Mouse (Mus musculus): ENCODE results near the gene Evi2. TPM values are rescaled to one million over a fixed set of nuclear protein-coding genes. Genes with fewer than 3 reads are reported as not detected.

Evi2 gene
- polyA plus RNA-seq, 1 experiment = not detected

DNA sequence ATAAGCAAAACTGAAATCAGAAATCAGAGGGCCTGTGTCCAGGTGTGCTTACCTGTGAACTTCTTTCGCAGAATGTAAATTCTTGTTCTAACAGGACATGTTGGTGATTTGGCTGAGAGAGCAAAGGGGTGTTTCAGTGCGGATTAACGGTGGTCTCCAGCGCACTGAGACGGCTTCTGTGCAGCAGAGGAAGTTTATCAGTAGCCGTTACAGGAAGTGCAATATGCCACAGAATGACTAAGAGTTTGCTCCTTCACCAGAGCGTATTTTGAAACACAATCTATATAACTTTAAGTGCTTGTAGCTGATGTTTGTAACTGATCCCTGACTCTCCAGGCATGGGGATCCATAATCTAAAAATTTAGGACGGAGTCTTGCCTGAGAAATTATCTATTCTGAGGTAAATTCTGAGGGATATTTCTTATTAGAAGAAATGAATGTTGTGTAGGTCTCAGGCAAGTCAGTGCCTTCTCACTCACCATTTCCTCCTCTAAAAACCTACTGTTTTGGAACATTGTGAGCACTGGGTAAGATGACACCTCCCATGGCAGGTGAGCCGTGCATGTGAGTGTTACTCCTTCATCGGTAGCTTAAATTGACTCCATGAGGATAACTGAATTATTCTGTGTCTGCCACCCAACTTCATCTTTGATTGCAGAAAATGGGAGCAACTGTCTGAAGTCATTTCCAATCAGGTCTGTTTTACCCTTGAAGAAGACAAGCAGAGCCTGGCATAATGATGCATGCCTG is 6.7 kb downstream of the Evi2 start, which contains the start of gene Evi2b:
Gene Evi2b, minus strand, starts transcription at position 203 of the 750 bp plus-strand sequence.
- H3K36me3 ChIP-seq (ENCODE audit: control insufficient read depth, insufficient read depth, low read length, poor library complexity, severe bottlenecking) = no peaks in the 10 kb centered on the region
- H3K4me1 ChIP-seq (ENCODE audit: control insufficient read depth, insufficient read depth, low read length) = no peaks in the 10 kb centered on the region
- no peaks in the 10 kb centered on the region for H3K27me3 ChIP-seq (ENCODE audit: control insufficient read depth, insufficient read depth, low read length, poor library complexity, severe bottlenecking)
- TF ChIP-seq POLR2A (IDR thresholded peaks at IDR 0.05; ENCODE audit: insufficient read depth, low read length) (no peak), EP300 (IDR thresholded peaks at IDR 0.05; ENCODE audit: insufficient read depth, low read depth, low read length) (no peak), CTCF (IDR thresholded peaks at IDR 0.05; ENCODE audit: low read depth, low read length) (no peak)
- no peak within 1 kb of the TSS for H3K4me3 ChIP-seq (ENCODE audit: low read depth, low read length)
- H3K9ac ChIP-seq (ENCODE audit: low read depth, poor library complexity, severe bottlenecking) = no peak within 1 kb of the TSS
- no peaks in the 10 kb centered on the region for H3K9me3 ChIP-seq (replicated peaks; ENCODE audit: control insufficient read depth, insufficient read depth, low read length, poor library complexity, severe bottlenecking)
- H3K27ac ChIP-seq (ENCODE audit: insufficient read depth, low read length) = no peak within 1 kb of the TSS

DNA sequence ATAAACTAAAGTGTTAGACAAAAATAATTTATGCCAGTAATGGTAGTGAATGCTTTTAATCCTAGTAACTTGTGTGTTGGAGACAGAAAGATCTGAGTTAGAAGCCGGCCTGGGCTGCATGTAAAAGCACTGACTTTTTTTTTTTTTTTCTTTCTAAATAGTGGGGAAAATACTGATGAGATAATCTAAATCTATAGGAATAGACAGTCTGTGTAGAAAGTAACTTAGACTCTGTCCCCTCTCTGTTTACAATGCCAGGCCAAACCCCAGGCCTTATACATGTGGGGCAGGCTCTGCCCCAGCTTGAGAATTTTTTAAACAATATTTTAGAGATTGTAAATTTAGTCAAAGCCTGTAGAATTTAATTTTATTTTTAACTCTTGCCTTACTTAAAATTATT is 7.4 kb downstream of the Evi2 start:
- Histone ChIP-seq H3K9me3 (replicated peaks; ENCODE audit: control insufficient read depth, insufficient read depth, low read length, poor library complexity, severe bottlenecking) (no peaks in the 10 kb centered on the region), H3K4me3 (ENCODE audit: low read depth, low read length) (no peak overlapping the region), H3K27me3 (ENCODE audit: control insufficient read depth, insufficient read depth, low read length, poor library complexity, severe bottlenecking) (no peaks in the 10 kb centered on the region), H3K9ac (ENCODE audit: low read depth, poor library complexity, severe bottlenecking) (no peak overlapping the region), H3K27ac (ENCODE audit: insufficient read depth, low read length) (no peak overlapping the region), H3K36me3 (ENCODE audit: control insufficient read depth, insufficient read depth, low read length, poor library complexity, severe bottlenecking) (no peaks in the 10 kb centered on the region), H3K4me1 (ENCODE audit: control insufficient read depth, insufficient read depth, low read length) (no peaks in the 10 kb centered on the region)
- TF ChIP-seq POLR2A (IDR thresholded peaks at IDR 0.05; ENCODE audit: insufficient read depth, low read length) = no peak
- TF ChIP-seq EP300 (IDR thresholded peaks at IDR 0.05; ENCODE audit: insufficient read depth, low read depth, low read length) = no peak
- no peak for TF ChIP-seq CTCF (IDR thresholded peaks at IDR 0.05; ENCODE audit: low read depth, low read length)

DNA sequence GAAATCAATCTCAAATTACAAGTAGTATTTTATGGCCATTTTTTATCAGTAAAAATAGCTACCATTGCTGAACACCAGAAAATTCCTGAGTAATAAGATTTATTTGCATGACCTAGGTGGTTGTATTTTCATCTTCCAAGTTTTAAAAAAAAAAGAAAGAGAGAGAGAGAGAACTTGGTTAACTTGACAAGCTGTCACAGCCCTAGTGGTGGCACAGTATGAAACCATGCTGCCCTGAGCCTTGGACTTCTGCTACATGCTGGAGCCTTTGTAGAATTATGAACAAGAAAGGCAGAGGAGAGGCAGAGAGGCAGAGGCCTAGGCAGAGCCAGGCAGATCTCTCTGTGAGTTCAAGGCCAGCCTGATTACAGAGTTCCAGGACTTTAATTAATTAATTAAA is 8.5 kb downstream of the Evi2 start:
- Histone ChIP-seq H3K36me3 (ENCODE audit: control insufficient read depth, insufficient read depth, low read length, poor library complexity, severe bottlenecking) (no peaks in the 10 kb centered on the region), H3K4me1 (ENCODE audit: control insufficient read depth, insufficient read depth, low read length) (no peaks in the 10 kb centered on the region), H3K27ac (ENCODE audit: insufficient read depth, low read length) (no peak overlapping the region), H3K4me3 (ENCODE audit: low read depth, low read length) (no peak overlapping the region), H3K27me3 (ENCODE audit: control insufficient read depth, insufficient read depth, low read length, poor library complexity, severe bottlenecking) (no peaks in the 10 kb centered on the region), H3K9me3 (replicated peaks; ENCODE audit: control insufficient read depth, insufficient read depth, low read length, poor library complexity, severe bottlenecking) (no peaks in the 10 kb centered on the region), H3K9ac (ENCODE audit: low read depth, poor library complexity, severe bottlenecking) (no peak overlapping the region)
- TF ChIP-seq EP300 (IDR thresholded peaks at IDR 0.05; ENCODE audit: insufficient read depth, low read depth, low read length) = no peak
- no peak for TF ChIP-seq POLR2A (IDR thresholded peaks at IDR 0.05; ENCODE audit: insufficient read depth, low read length)
- TF ChIP-seq CTCF (IDR thresholded peaks at IDR 0.05; ENCODE audit: low read depth, low read length) = no peak

DNA sequence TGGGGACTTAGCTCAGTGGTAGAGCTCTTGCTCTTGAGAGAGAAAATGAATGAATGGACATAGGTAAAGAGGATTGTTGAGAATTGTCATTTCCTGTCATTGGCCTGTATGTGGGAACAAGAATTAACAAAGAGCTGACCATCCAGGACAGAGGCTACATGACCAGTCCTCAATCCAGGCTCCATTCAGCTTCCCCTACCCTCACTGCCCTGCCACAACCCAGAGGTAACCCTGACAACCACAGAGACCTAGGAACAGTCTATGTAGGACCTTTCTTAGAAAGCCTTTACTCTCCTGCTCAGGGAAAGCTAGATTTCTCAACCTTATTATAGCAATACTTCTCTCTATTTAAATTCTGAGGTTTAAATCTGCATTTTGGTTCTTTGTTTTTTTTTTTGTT is 9.6 kb downstream of the Evi2 start:
- Histone ChIP-seq H3K4me3 (ENCODE audit: low read depth, low read length) (no peak overlapping the region), H3K27me3 (ENCODE audit: control insufficient read depth, insufficient read depth, low read length, poor library complexity, severe bottlenecking) (no peaks in the 10 kb centered on the region), H3K36me3 (ENCODE audit: control insufficient read depth, insufficient read depth, low read length, poor library complexity, severe bottlenecking) (no peaks in the 10 kb centered on the region), H3K4me1 (ENCODE audit: control insufficient read depth, insufficient read depth, low read length) (no peaks in the 10 kb centered on the region), H3K9me3 (replicated peaks; ENCODE audit: control insufficient read depth, insufficient read depth, low read length, poor library complexity, severe bottlenecking) (no peaks in the 10 kb centered on the region), H3K27ac (ENCODE audit: insufficient read depth, low read length) (no peak overlapping the region), H3K9ac (ENCODE audit: low read depth, poor library complexity, severe bottlenecking) (no peak overlapping the region)
- TF ChIP-seq CTCF (IDR thresholded peaks at IDR 0.05; ENCODE audit: low read depth, low read length) (no peak), POLR2A (IDR thresholded peaks at IDR 0.05; ENCODE audit: insufficient read depth, low read length) (no peak), EP300 (IDR thresholded peaks at IDR 0.05; ENCODE audit: insufficient read depth, low read depth, low read length) (no peak)

DNA sequence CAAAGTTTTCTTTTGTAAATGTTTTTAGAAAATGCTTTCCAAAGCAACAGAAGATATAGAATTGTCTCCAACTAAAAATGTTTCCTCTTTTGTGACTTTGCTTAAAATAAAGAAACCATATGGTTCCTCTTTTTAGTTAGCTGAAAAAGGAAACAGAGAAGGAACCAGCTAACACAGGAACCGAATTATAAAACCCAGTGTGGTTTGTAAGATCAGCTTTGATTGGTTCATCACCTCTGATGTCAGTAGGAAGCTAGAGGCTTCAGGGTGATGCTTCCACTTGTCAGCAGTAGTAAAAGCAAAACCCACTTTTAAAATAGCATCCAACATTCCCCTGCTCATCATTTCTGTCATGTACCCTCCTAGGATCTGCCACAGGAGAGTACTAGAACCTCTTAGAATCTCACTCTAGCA is 10.5 kb downstream of the Evi2 start:
- TF ChIP-seq POLR2A (IDR thresholded peaks at IDR 0.05; ENCODE audit: insufficient read depth, low read length) (no peak), EP300 (IDR thresholded peaks at IDR 0.05; ENCODE audit: insufficient read depth, low read depth, low read length) (no peak), CTCF (IDR thresholded peaks at IDR 0.05; ENCODE audit: low read depth, low read length) (no peak)
- H3K9me3 ChIP-seq (replicated peaks; ENCODE audit: control insufficient read depth, insufficient read depth, low read length, poor library complexity, severe bottlenecking) = no peaks in the 10 kb centered on the region
- H3K9ac ChIP-seq (ENCODE audit: low read depth, poor library complexity, severe bottlenecking) = no peak overlapping the region

DNA sequence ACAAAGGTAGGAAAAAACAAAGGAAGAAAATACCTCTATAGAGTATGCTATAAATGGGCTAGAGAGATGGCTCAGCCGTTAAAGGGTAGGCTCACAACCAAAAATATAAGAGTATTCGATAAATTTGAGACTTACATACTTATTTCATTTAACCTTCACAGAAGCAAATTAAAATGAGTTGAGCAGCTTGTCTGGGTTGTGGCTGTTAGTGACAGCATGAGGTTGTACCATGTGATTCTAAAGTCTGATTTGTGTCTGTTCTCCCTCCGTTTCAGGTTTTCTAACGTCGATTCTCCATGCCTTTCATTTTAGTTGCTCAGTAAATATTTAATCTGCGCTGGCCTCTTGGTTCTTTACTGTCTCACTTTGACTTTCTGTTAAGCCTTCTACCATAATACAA is 11.1 kb downstream of the Evi2 start:
- no peaks in the 10 kb centered on the region for H3K36me3 ChIP-seq (ENCODE audit: control insufficient read depth, insufficient read depth, low read length, poor library complexity, severe bottlenecking)
- no peak overlapping the region for H3K27ac ChIP-seq (ENCODE audit: insufficient read depth, low read length)
- no peak for TF ChIP-seq EP300 (IDR thresholded peaks at IDR 0.05; ENCODE audit: insufficient read depth, low read depth, low read length)
- TF ChIP-seq POLR2A (IDR thresholded peaks at IDR 0.05; ENCODE audit: insufficient read depth, low read length) = no peak
- TF ChIP-seq CTCF (IDR thresholded peaks at IDR 0.05; ENCODE audit: low read depth, low read length) = no peak
- no peaks in the 10 kb centered on the region for H3K4me1 ChIP-seq (ENCODE audit: control insufficient read depth, insufficient read depth, low read length)
- no peak overlapping the region for H3K4me3 ChIP-seq (ENCODE audit: low read depth, low read length)
- H3K27me3 ChIP-seq (ENCODE audit: control insufficient read depth, insufficient read depth, low read length, poor library complexity, severe bottlenecking) = no peaks in the 10 kb centered on the region
- H3K9me3 ChIP-seq (replicated peaks; ENCODE audit: control insufficient read depth, insufficient read depth, low read length, poor library complexity, severe bottlenecking) = no peaks in the 10 kb centered on the region
- no peak overlapping the region for H3K9ac ChIP-seq (ENCODE audit: low read depth, poor library complexity, severe bottlenecking)

More for the DNA sequence above, 10.5 kb downstream of the Evi2 start:
- Histone ChIP-seq H3K4me3 (ENCODE audit: low read depth, low read length) (no peak overlapping the region), H3K36me3 (ENCODE audit: control insufficient read depth, insufficient read depth, low read length, poor library complexity, severe bottlenecking) (no peaks in the 10 kb centered on the region), H3K27me3 (ENCODE audit: control insufficient read depth, insufficient read depth, low read length, poor library complexity, severe bottlenecking) (no peaks in the 10 kb centered on the region), H3K4me1 (ENCODE audit: control insufficient read depth, insufficient read depth, low read length) (no peaks in the 10 kb centered on the region), H3K27ac (ENCODE audit: insufficient read depth, low read length) (no peak overlapping the region)

Data from ES-Bruce4 (cell line).